8 mouse cellular contexts compared by ENCODE assay signal in the genomic region with DNA sequence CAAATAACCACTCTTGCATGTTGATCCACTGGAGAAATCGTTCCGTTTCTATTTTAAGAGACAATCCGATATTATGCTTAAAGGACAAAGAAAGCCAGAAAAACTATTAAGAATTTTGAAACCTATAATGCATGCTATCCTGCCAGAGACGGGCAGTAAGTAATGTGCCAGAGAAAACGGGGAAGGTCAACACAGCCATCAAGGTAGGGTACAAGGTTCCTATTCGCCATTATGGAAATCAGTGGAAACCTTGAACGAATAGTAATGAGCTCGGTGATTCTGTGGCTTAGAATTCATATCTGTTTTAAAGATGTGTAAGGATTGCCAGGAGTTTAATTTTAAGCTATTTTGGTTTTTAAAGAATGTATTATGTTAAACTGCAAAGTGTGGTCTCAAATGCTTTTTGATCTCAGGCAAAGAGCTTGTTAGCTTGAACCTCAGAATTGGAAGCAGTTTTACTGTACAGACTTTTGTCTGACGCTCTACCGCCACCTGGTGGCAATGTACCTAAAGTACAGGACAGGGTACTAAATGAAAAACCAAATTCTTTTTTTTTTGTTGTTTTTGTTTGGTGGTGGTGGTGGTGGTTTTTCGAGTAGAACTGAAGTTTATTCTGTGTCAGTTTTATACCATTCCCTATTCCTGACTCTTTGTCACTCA.
DNase-seq lines count a peak whose midpoint lies in the region; ATAC-seq and TF ChIP-seq lines count a peak whose summit lies in the region.

No protein-coding gene starts in this region.

- no peaks in the 10 kb centered on the region for H3K36me3 ChIP-seq in hindbrain, embryonic 16.5 days (ENCODE audit: control insufficient read depth, insufficient read depth, low read length)
- no peaks in the 10 kb centered on the region for H3K36me3 ChIP-seq in liver, embryonic 14.5 days (replicated peaks; ENCODE audit: control insufficient read depth, insufficient read depth, low read depth)

- DNase-seq in ovary, postnatal 10 days (ENCODE audit: low spot score), result peak; percentile 11
- DNase-seq in ovary, adult 18-20 months (ENCODE audit: low spot score), result no peak
- peak; percentile 15 to 38 for DNase-seq in adrenal gland, postnatal 4 days (ENCODE audit: low spot score in 2 of 2)
- DNase-seq in fibroblast of lung, adult 2 months (ENCODE audit: low read depth), result peak; percentile 23
- DNase-seq in liver, embryonic 14.5 days (ENCODE audit: low read depth in 3 of 3, low spot score in 3 of 3), result peak in 2 of 3 experiments; percentile 6 to 9
- DNase-seq in retina, adult 2 months (ENCODE audit: low read depth, low spot score), result peak; percentile 18

- TF ChIP-seq CTCF in liver, embryonic 14.5 days (IDR thresholded peaks at IDR 0.05; ENCODE audit: low read depth), result peak; percentile 70

- H3K9me3 ChIP-seq in hindbrain, embryonic 16.5 days (ENCODE audit: control insufficient read depth, low read length), result no peaks in the 10 kb centered on the region
- no peaks in the 10 kb centered on the region for H3K9me3 ChIP-seq in liver, embryonic 14.5 days (ENCODE audit: control insufficient read depth, low read length)

- H3K4me3 ChIP-seq in hindbrain, embryonic 16.5 days (ENCODE audit: low read length), result no peak overlapping the region
- no peak overlapping the region for H3K4me3 ChIP-seq in liver, embryonic 14.5 days (ENCODE audit: insufficient read depth in 1 of 2, low read depth in 2 of 2, low read length in 2 of 2)

- no peak overlapping the region for H3K9ac ChIP-seq in hindbrain, embryonic 16.5 days (ENCODE audit: low read depth, low read length)
- no peak overlapping the region for H3K9ac ChIP-seq in liver, embryonic 14.5 days (replicated peaks)

- H3K27me3 ChIP-seq in hindbrain, embryonic 16.5 days (replicated peaks; ENCODE audit: control insufficient read depth, insufficient read depth, low read length), result no peaks in the 10 kb centered on the region
- H3K27me3 ChIP-seq in liver, embryonic 14.5 days (ENCODE audit: control insufficient read depth, insufficient read depth, low read length), result no peaks in the 10 kb centered on the region

- ATAC-seq in hindbrain, embryonic 16.5 days, result peak; percentile 43; the same call in 1 of the 2 replicates
- no peak for ATAC-seq in liver, embryonic 14.5 days (ENCODE audit: insufficient read depth)
- no peak for ATAC-seq in megakaryocyte-erythroid progenitor cell, adult 5-6 weeks (replicated peaks; ENCODE audit: low FRiP score, low TSS enrichment, poor library complexity, severe bottlenecking)

- no peak overlapping the region for H3K4me2 ChIP-seq in hindbrain, embryonic 16.5 days (ENCODE audit: low read length)
- no peak overlapping the region for H3K4me2 ChIP-seq in liver, embryonic 14.5 days (ENCODE audit: low read depth)

- 49% methylated on average over 11 of the region's 11 CpGs for WGBS in hindbrain, embryonic 16.5 days
- WGBS in liver, embryonic 14.5 days (ENCODE audit: insufficient replicate concordance), result 47% methylated on average over 11 of the region's 11 CpGs

- H3K4me1 ChIP-seq in hindbrain, embryonic 16.5 days (ENCODE audit: control insufficient read depth, insufficient read depth, low read depth, low read length), result peaks cover 4% of the 10 kb centered on the region
- no peaks in the 10 kb centered on the region for H3K4me1 ChIP-seq in liver, embryonic 14.5 days (replicated peaks; ENCODE audit: control insufficient read depth in 2 of 2, insufficient read depth in 2 of 2, low read length in 1 of 2)

- no peak for TF ChIP-seq EP300 in liver, embryonic 14.5 days (IDR thresholded peaks at IDR 0.05; ENCODE audit: low read depth)

- no peak overlapping the region for H3K27ac ChIP-seq in hindbrain, embryonic 16.5 days (ENCODE audit: low read depth, low read length)
- H3K27ac ChIP-seq in liver, embryonic 14.5 days, result no peak overlapping the region
